Mouse (Mus musculus) ES-E14 (cell line): ENCODE data around the gene Defb23.

Experiments used
- CHD2 ChIP-seq: IDR thresholded peaks from 2 replicates; pipeline ENCODE4 v1.6.1; 2014; ENCODE audit warnings: mild to moderate bottlenecking, low read depth, low read length, inconsistent platforms
- HCFC1 ChIP-seq: IDR thresholded peaks from 2 replicates; pipeline ENCODE4 v1.6.1; 2012; ENCODE audit warnings: low read length, inconsistent platforms, borderline replicate concordance; ENCODE audit not compliant: insufficient read depth
- MAFK ChIP-seq: IDR thresholded peaks from 2 replicates; pipeline ENCODE4 v1.6.1; 2014; ENCODE audit warnings: mild to moderate bottlenecking, low read depth, low read length, inconsistent platforms; ENCODE audit not compliant: insufficient read depth
- ZC3H11A ChIP-seq: IDR thresholded peaks from 2 replicates; pipeline ENCODE4 v1.6.1; 2012; ENCODE audit warnings: low read depth, mild to moderate bottlenecking, inconsistent platforms, low read length, borderline replicate concordance
- ZNF384 ChIP-seq: IDR thresholded peaks from 2 replicates; pipeline ENCODE4 v1.6.1; 2012; ENCODE audit warnings: low read depth, low read length, inconsistent platforms

DNA sequence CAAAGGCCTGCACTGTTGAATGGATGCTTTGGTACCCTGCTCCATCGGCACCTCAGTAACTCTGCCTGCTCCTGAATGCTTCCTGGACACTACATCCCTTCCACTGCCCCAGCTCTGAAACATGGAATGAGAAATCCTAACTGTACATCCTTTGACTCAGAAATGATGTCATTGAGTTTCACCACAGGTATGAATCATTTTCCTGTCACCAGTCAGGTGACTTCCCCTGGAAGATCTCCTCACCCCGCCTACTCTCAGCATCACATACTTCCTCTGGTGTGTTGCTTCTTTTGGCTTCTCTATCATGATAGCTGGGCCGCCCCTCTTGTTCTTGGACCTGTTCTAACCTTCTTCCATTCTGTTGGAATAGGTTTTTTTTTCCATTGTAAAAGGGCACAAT is 16.5 kb upstream of the Defb23 start:
- no peak for TF ChIP-seq ZC3H11A
- no peak for TF ChIP-seq HCFC1
- TF ChIP-seq MAFK: no peak
- TF ChIP-seq CHD2: no peak
- TF ChIP-seq ZNF384: no peak
